Mouse (Mus musculus): Measurements from ENCODE around the gene Prkn.

Prkn gene

GRCm38 (mm10) chr17:12039188-12039587 is 1199.0 kb downstream of the Prkn start:
- DNase-seq (ENCODE audit: low read depth, low spot score): peak; percentile 90

- no peak for DNase-seq (ENCODE audit: low read depth, low spot score)
Observed at GRCm38 (mm10) chr17:12039922-12040321, 1199.7 kb downstream of the Prkn start.

- DNase-seq (ENCODE audit: low read depth, low spot score): no peak
Observed at GRCm38 (mm10) chr17:12040546-12040945, 1200.4 kb downstream of the Prkn start.

GRCm38 (mm10) chr17:12041091-12041655 is 1201.0 kb downstream of the Prkn start:
- DNase-seq (ENCODE audit: low read depth, low spot score): no peak

- no peak for DNase-seq (ENCODE audit: low read depth, low spot score)
Observed at GRCm38 (mm10) chr17:12042561-12043256, 1202.5 kb downstream of the Prkn start.

- no peak for DNase-seq (ENCODE audit: low read depth, low spot score)
Observed at GRCm38 (mm10) chr17:12044222-12044621, 1204.0 kb downstream of the Prkn start.

- peak; percentile 61 for DNase-seq (ENCODE audit: low read depth, low spot score)
Observed at GRCm38 (mm10) chr17:12045861-12046273, 1205.7 kb downstream of the Prkn start.

- no peak for DNase-seq (ENCODE audit: low read depth, low spot score)
Observed at GRCm38 (mm10) chr17:12047032-12047431, 1206.8 kb downstream of the Prkn start.

- no peak for DNase-seq (ENCODE audit: low read depth, low spot score)
Observed at GRCm38 (mm10) chr17:12047523-12047922, 1207.3 kb downstream of the Prkn start.

GRCm38 (mm10) chr17:12048695-12049490 is 1208.7 kb downstream of the Prkn start:
- DNase-seq (ENCODE audit: low read depth, low spot score): peak; percentile 62

GRCm38 (mm10) chr17:12050261-12050660 is 1210.1 kb downstream of the Prkn start:
- no peak for DNase-seq (ENCODE audit: low read depth, low spot score)

GRCm38 (mm10) chr17:12051031-12051430 is 1210.8 kb downstream of the Prkn start:
- peak; percentile 65 for DNase-seq (ENCODE audit: low read depth, low spot score)

- DNase-seq (ENCODE audit: low read depth, low spot score): no peak
Observed at GRCm38 (mm10) chr17:12052651-12053050, 1212.5 kb downstream of the Prkn start.

GRCm38 (mm10) chr17:12059041-12059440 is 1218.9 kb downstream of the Prkn start:
- DNase-seq (ENCODE audit: low read depth, low spot score): no peak

GRCm38 (mm10) chr17:12061381-12061780 is 1221.2 kb downstream of the Prkn start:
- DNase-seq (ENCODE audit: low read depth, low spot score): no peak

GRCm38 (mm10) chr17:12062861-12063260 is 1222.7 kb downstream of the Prkn start:
- no peak for DNase-seq (ENCODE audit: low read depth, low spot score)

- DNase-seq (ENCODE audit: low read depth, low spot score): no peak
Observed at GRCm38 (mm10) chr17:12063533-12063932, 1223.3 kb downstream of the Prkn start.

- no peak for DNase-seq (ENCODE audit: low read depth, low spot score)
Observed at GRCm38 (mm10) chr17:12066054-12066453, 1225.9 kb downstream of the Prkn start.

- DNase-seq (ENCODE audit: low read depth, low spot score): no peak
Observed at GRCm38 (mm10) chr17:12076816-12077215, 1236.6 kb downstream of the Prkn start.

- DNase-seq (ENCODE audit: low read depth, low spot score): no peak
Observed at GRCm38 (mm10) chr17:12080656-12081495, 1240.7 kb downstream of the Prkn start.

- no peak for DNase-seq (ENCODE audit: low read depth, low spot score)
Observed at GRCm38 (mm10) chr17:12082201-12082600, 1242.0 kb downstream of the Prkn start.
